Mouse (Mus musculus): ENCODE measurements around the gene Senp3.

DNA sequence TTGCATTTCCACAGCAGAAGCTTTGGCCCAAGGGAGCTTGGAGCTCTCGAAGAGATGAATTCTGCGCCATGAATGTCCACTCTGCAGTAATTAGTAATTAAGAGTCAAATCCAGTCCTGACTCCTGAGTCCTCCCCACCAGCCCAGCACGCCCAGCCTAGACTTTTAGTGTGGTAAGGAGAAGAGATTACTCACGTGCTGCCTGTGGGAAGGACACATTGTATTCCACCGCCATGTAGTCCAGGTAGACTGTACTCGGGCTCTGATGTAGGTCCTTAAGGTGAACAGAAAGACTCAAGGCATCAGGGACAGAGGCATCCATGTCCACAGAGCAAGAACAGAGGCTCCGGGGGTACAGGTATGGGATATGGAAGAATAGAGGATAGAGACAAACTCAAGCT is 17.0 kb downstream of the Senp3 start:
- TF ChIP-seq EP300 (IDR thresholded peaks at IDR 0.05; ENCODE audit: low read depth) (no peak), CTCF (IDR thresholded peaks at IDR 0.05; ENCODE audit: low read depth) (no peak)
